Mouse (Mus musculus): ENCODE data around the gene Fbxl16.

Fbxl16 gene

GRCm38 (mm10) chr17:25808789-25809605, at the start of gene Fbxl16:
Fbxl16 (plus strand) TSS chr17:25809085.
- no peak for DNase-seq (ENCODE audit: low spot score)

- no peak for DNase-seq (ENCODE audit: low spot score)
Observed at GRCm38 (mm10) chr17:25760148-25760547, 48.7 kb upstream of the Fbxl16 start.

GRCm38 (mm10) chr17:25761561-25761970, 47.3 kb upstream of the Fbxl16 start:
- DNase-seq (ENCODE audit: low spot score): no peak

- no peak for DNase-seq (ENCODE audit: low spot score)
Observed at GRCm38 (mm10) chr17:25762591-25762990, 46.3 kb upstream of the Fbxl16 start.

- no peak for DNase-seq (ENCODE audit: low spot score)
Observed at GRCm38 (mm10) chr17:25765886-25766285, 43.0 kb upstream of the Fbxl16 start.

- no peak for DNase-seq (ENCODE audit: low spot score)
Observed at GRCm38 (mm10) chr17:25769331-25769730, 39.6 kb upstream of the Fbxl16 start.

- peak; percentile 98 for DNase-seq (ENCODE audit: low spot score)
Observed at GRCm38 (mm10) chr17:25773549-25774120, 35.2 kb upstream of the Fbxl16 start, which contains the start of gene Narfl. Narfl (plus strand) TSS chr17:25773776.

- DNase-seq (ENCODE audit: low spot score): no peak
Observed at GRCm38 (mm10) chr17:25775318-25776062, 33.4 kb upstream of the Fbxl16 start.

GRCm38 (mm10) chr17:25777948-25778347, 30.9 kb upstream of the Fbxl16 start:
- no peak for DNase-seq (ENCODE audit: low spot score)

- DNase-seq (ENCODE audit: low spot score): no peak
Observed at GRCm38 (mm10) chr17:25781339-25781738, 27.5 kb upstream of the Fbxl16 start.

- DNase-seq (ENCODE audit: low spot score): no peak
Observed at GRCm38 (mm10) chr17:25783086-25783485, 25.8 kb upstream of the Fbxl16 start.

GRCm38 (mm10) chr17:25783861-25784574, 24.9 kb upstream of the Fbxl16 start:
- DNase-seq (ENCODE audit: low spot score): no peak

GRCm38 (mm10) chr17:25785281-25785745, 23.6 kb upstream of the Fbxl16 start, which contains the start of gene Haghl:
Haghl (minus strand) TSS chr17:25785673.
- peak; percentile 94 for DNase-seq (ENCODE audit: low spot score)

- no peak for DNase-seq (ENCODE audit: low spot score)
Observed at GRCm38 (mm10) chr17:25786280-25786679, 22.6 kb upstream of the Fbxl16 start, which contains the start of gene Ccdc78. Ccdc78 (plus strand) TSS chr17:25786580.

GRCm38 (mm10) chr17:25786781-25787504, 21.9 kb upstream of the Fbxl16 start:
- no peak for DNase-seq (ENCODE audit: low spot score)

GRCm38 (mm10) chr17:25791320-25791842, 17.5 kb upstream of the Fbxl16 start:
- DNase-seq (ENCODE audit: low spot score): no peak

GRCm38 (mm10) chr17:25791843-25792527, 16.9 kb upstream of the Fbxl16 start:
- DNase-seq (ENCODE audit: low spot score): peak; percentile 86

- DNase-seq (ENCODE audit: low spot score): peak; percentile 55
Observed at GRCm38 (mm10) chr17:25792615-25793014, 16.3 kb upstream of the Fbxl16 start, which contains the start of gene Fam173a. Fam173a (minus strand) TSS chr17:25792901.

GRCm38 (mm10) chr17:25794197-25794596, 14.7 kb upstream of the Fbxl16 start:
- no peak for DNase-seq (ENCODE audit: low spot score)

- no peak for DNase-seq (ENCODE audit: low spot score)
Observed at GRCm38 (mm10) chr17:25794998-25795397, 13.9 kb upstream of the Fbxl16 start.

Measured in urinary bladder, postnatal 25 days (tissue).